Mouse (Mus musculus): Measurements from ENCODE around the gene Map3k20. TPM values are rescaled to one million over a fixed set of nuclear protein-coding genes. Genes with fewer than 3 reads are reported as not detected.

The Map3k20 gene
- polyA plus RNA-seq, 1 experiment: 13.1 TPM

GRCm38 (mm10) chr2:72311486-72311885 is 26.0 kb downstream of the Map3k20 start:
- DNase-seq (ENCODE audit: low read depth, low spot score): no peak
- WGBS: 64% methylated on average over 8 of the region's 8 CpGs

- WGBS: 52% methylated on average over 11 of the region's 11 CpGs
- no peak for DNase-seq (ENCODE audit: low read depth, low spot score)
These were observed 27.9 kb downstream of the Map3k20 start for GRCm38 (mm10) chr2:72313312-72313711.

GRCm38 (mm10) chr2:72318421-72318820 is 33.0 kb downstream of the Map3k20 start:
- no peak for DNase-seq (ENCODE audit: low read depth, low spot score)
- 61% methylated on average over 4 of the region's 4 CpGs for WGBS

- 71% methylated on average over 7 of the region's 7 CpGs for WGBS
These were observed 33.8 kb downstream of the Map3k20 start for GRCm38 (mm10) chr2:72319028-72319798.

GRCm38 (mm10) chr2:72320661-72321060 is 35.2 kb downstream of the Map3k20 start:
- no peak for DNase-seq (ENCODE audit: low read depth, low spot score)
- WGBS: 37% methylated on average over 2 of the region's 2 CpGs

More at GRCm38 (mm10) chr2:72319028-72319798, 33.8 kb downstream of the Map3k20 start:
- no peak for DNase-seq (ENCODE audit: low read depth, low spot score)

- WGBS: 82% methylated on average over 5 of the region's 5 CpGs
- no peak for DNase-seq (ENCODE audit: low read depth, low spot score)
These were observed 36.2 kb downstream of the Map3k20 start for GRCm38 (mm10) chr2:72321591-72321990.

- 74% methylated on average over 11 of the region's 11 CpGs for WGBS
- no peak for DNase-seq (ENCODE audit: low read depth, low spot score)
These were observed 37.4 kb downstream of the Map3k20 start for GRCm38 (mm10) chr2:72322681-72323353.

GRCm38 (mm10) chr2:72324436-72324835 is 39.0 kb downstream of the Map3k20 start:
- no peak for DNase-seq (ENCODE audit: low read depth, low spot score)
- 81% methylated on average over 12 of the region's 12 CpGs for WGBS

- DNase-seq (ENCODE audit: low read depth, low spot score): no peak
- WGBS: 79% methylated on average over 6 of the region's 6 CpGs
These were observed 41.1 kb downstream of the Map3k20 start for GRCm38 (mm10) chr2:72326491-72326890.

- DNase-seq (ENCODE audit: low read depth, low spot score): no peak
- 69% methylated on average over 3 of the region's 3 CpGs for WGBS
These were observed 43.0 kb downstream of the Map3k20 start for GRCm38 (mm10) chr2:72328435-72328834.

- WGBS: 36% methylated on average over 12 of the region's 12 CpGs
- DNase-seq (ENCODE audit: low read depth, low spot score): no peak
These were observed 45.6 kb downstream of the Map3k20 start for GRCm38 (mm10) chr2:72330955-72331481.

GRCm38 (mm10) chr2:72332067-72332466 is 46.6 kb downstream of the Map3k20 start:
- 84% methylated on average over 4 of the region's 4 CpGs for WGBS
- DNase-seq (ENCODE audit: low read depth, low spot score): no peak

GRCm38 (mm10) chr2:72333210-72333609 is 47.8 kb downstream of the Map3k20 start:
- 65% methylated on average over 3 of the region's 3 CpGs for WGBS
- DNase-seq (ENCODE audit: low read depth, low spot score): no peak

- no peak for DNase-seq (ENCODE audit: low read depth, low spot score)
- WGBS: 86% methylated on average over 3 of the region's 3 CpGs
These were observed 51.4 kb downstream of the Map3k20 start for GRCm38 (mm10) chr2:72336840-72337239.

GRCm38 (mm10) chr2:72345281-72345680 is 59.8 kb downstream of the Map3k20 start:
- WGBS: 81% methylated on average over 3 of the region's 3 CpGs
- DNase-seq (ENCODE audit: low read depth, low spot score): no peak

GRCm38 (mm10) chr2:72351329-72351728 is 65.9 kb downstream of the Map3k20 start:
- 87% methylated on average over 5 of the region's 5 CpGs for WGBS
- no peak for DNase-seq (ENCODE audit: low read depth, low spot score)

GRCm38 (mm10) chr2:72351776-72352175 is 66.3 kb downstream of the Map3k20 start:
- WGBS: 94% methylated on average over 8 of the region's 8 CpGs
- DNase-seq (ENCODE audit: low read depth, low spot score): no peak

- no peak for DNase-seq (ENCODE audit: low read depth, low spot score)
These were observed 67.3 kb downstream of the Map3k20 start for GRCm38 (mm10) chr2:72352756-72353155.

GRCm38 (mm10) chr2:72356471-72356870 is 71.0 kb downstream of the Map3k20 start:
- DNase-seq (ENCODE audit: low read depth, low spot score): no peak
- 92% methylated on average over 10 of the region's 10 CpGs for WGBS

GRCm38 (mm10) chr2:72361572-72361971 is 76.1 kb downstream of the Map3k20 start:
- no peak for DNase-seq (ENCODE audit: low read depth, low spot score)
- 77% methylated on average over 3 of the region's 3 CpGs for WGBS

- 98% methylated on average over 1 of the region's 1 CpGs for WGBS
- no peak for DNase-seq (ENCODE audit: low read depth, low spot score)
These were observed 78.0 kb downstream of the Map3k20 start for GRCm38 (mm10) chr2:72363449-72363848.

All from large intestine, adult 2 months (tissue).